Mouse (Mus musculus): ENCODE data around the gene Nkapd1.

DNA sequence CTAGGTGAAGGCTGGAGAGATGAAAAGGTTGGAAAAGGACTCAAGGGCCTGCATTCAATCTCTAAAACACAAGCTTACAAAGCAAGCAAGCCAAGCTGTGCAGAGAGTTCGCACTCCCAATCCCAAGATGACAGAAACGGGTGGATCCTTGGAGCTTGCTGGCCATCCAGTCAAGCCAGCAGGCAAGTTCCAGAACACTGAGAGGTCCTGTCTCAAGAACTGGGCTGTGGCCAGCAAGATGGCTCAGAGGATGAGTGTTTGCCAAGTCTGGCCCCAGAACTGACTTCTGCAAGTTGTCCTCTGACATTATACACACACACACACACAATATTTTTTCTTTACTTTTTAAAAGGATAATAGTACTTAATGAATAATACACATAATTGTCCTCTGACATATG lies 49.4 kb downstream of the Nkapd1 start:
- no peak for TF ChIP-seq POLR2A (IDR thresholded peaks at IDR 0.05; ENCODE audit: control insufficient read depth, extremely low read depth, insufficient read depth, low read length, poor library complexity)
- TF ChIP-seq CTCF (IDR thresholded peaks at IDR 0.05; ENCODE audit: borderline replicate concordance, control insufficient read depth, extremely low read depth, insufficient read depth, low read length, poor library complexity) = no peak
